ENCODE assay signal across 8 mouse cellular contexts in the genomic region with DNA sequence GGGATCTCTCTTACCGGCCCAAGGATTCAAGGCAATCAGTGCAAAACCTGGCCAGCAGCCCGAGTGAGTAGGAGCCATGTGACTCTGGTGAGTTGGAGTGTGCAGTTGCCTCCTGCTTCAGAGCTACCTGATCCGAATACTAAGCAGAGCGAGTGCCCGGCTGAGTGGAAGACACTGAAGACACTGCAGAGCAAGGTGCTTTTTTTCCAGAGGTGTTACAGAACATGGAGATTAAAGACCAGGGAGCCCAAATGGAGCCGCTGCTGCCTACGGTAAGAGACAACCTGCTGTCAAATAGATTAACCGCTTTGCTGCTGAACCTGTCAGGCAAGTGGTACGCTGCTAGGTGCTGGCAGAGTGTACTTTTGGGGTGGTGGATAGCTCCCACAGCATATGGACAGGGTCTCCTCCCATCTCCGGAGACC. TPM values are rescaled to one million over a fixed set of nuclear protein-coding genes. Genes with fewer than 3 reads are reported as not detected.
DNase-seq lines count a peak whose midpoint lies in the region; ATAC-seq and TF ChIP-seq lines count a peak whose summit lies in the region.

A gene (plus strand): TSS at position 42 of the 425 bp plus-strand sequence.

- no peak for TF ChIP-seq POLR2A in limb, embryonic 14.5 days (IDR thresholded peaks at IDR 0.05; ENCODE audit: borderline replicate concordance, extremely low read depth, insufficient read depth, insufficient read length)

- WGBS in kidney, embryonic 14.5 days, result 17% methylated on average over 10 of the region's 10 CpGs
- WGBS in embryonic facial prominence, embryonic 13.5 days, result 12% methylated on average over 10 of the region's 10 CpGs
- 17% methylated on average over 10 of the region's 10 CpGs for WGBS in intestine, embryonic 16.5 days
- 13% methylated on average over 10 of the region's 10 CpGs for WGBS in limb, embryonic 14.5 days

- peak within 1 kb of the TSS; percentile 41 for H3K4me3 ChIP-seq in kidney, embryonic 14.5 days (ENCODE audit: low read length)
- H3K4me3 ChIP-seq in embryonic facial prominence, embryonic 13.5 days, result peak within 1 kb of the TSS; percentile 51
- H3K4me3 ChIP-seq in intestine, embryonic 16.5 days (ENCODE audit: low read length), result peak within 1 kb of the TSS; percentile 46
- H3K4me3 ChIP-seq in limb, embryonic 14.5 days (replicated peaks; ENCODE audit: low read length), result peak within 1 kb of the TSS; percentile 42

- no peaks in the 10 kb centered on the region for H3K9me3 ChIP-seq in kidney, embryonic 14.5 days (ENCODE audit: control insufficient read depth, low read length)
- H3K9me3 ChIP-seq in embryonic facial prominence, embryonic 13.5 days, result no peaks in the 10 kb centered on the region
- no peaks in the 10 kb centered on the region for H3K9me3 ChIP-seq in intestine, embryonic 16.5 days (ENCODE audit: control insufficient read depth, low read length)
- H3K9me3 ChIP-seq in limb, embryonic 14.5 days (ENCODE audit: control insufficient read depth, low read length), result no peaks in the 10 kb centered on the region

- no peak for DNase-seq in kidney, adult 8-10 months
- no peak for DNase-seq in limb, embryonic 14.5 days (ENCODE audit: low spot score)
- peak; percentile 80 for DNase-seq in right cerebral cortex, adult 18-20 months
- DNase-seq in thymus, postnatal 14 days, result no peak

- H3K4me1 ChIP-seq in kidney, embryonic 14.5 days (ENCODE audit: control insufficient read depth, insufficient read depth, low read length), result no peaks in the 10 kb centered on the region
- H3K4me1 ChIP-seq in embryonic facial prominence, embryonic 13.5 days, result 0 out of 2 replicates have a peak, but pooled peaks cover 6% of the 10 kb centered on the region
- 0 out of 2 replicates have a peak, but pooled peaks cover 3% of the 10 kb centered on the region for H3K4me1 ChIP-seq in intestine, embryonic 16.5 days (ENCODE audit: control insufficient read depth, insufficient read depth, low read length)
- H3K4me1 ChIP-seq in limb, embryonic 14.5 days (ENCODE audit: control insufficient read depth, insufficient read depth, low read length), result no peaks in the 10 kb centered on the region

- ATAC-seq in kidney, embryonic 14.5 days (ENCODE audit: low FRiP score, low TSS enrichment), result no peak
- ATAC-seq in embryonic facial prominence, embryonic 13.5 days (ENCODE audit: insufficient number of reproducible peaks, insufficient read depth, low FRiP score, low TSS enrichment, low read depth), result no peak
- no peak for ATAC-seq in intestine, embryonic 16.5 days
- ATAC-seq in limb, embryonic 14.5 days (ENCODE audit: low FRiP score, low read depth), result no peak
- ATAC-seq in erythroid progenitor cell, adult 5-6 weeks (replicated peaks; ENCODE audit: low FRiP score, poor library complexity, severe bottlenecking), result no peak

- no peak within 1 kb of the TSS for H3K9ac ChIP-seq in kidney, embryonic 14.5 days (ENCODE audit: low read depth, low read length)
- H3K9ac ChIP-seq in embryonic facial prominence, embryonic 13.5 days, result peak within 1 kb of the TSS; percentile 66
- H3K9ac ChIP-seq in intestine, embryonic 16.5 days (ENCODE audit: low read depth, low read length), result peak within 1 kb of the TSS; percentile 60
- H3K9ac ChIP-seq in limb, embryonic 14.5 days (ENCODE audit: low read depth, low read length, severe bottlenecking), result peak within 1 kb of the TSS; percentile 48

- H3K27ac ChIP-seq in kidney, embryonic 14.5 days (ENCODE audit: low read depth, low read length), result no peak within 1 kb of the TSS
- no peak within 1 kb of the TSS for H3K27ac ChIP-seq in embryonic facial prominence, embryonic 13.5 days
- no peak within 1 kb of the TSS for H3K27ac ChIP-seq in intestine, embryonic 16.5 days (ENCODE audit: low read length)
- no peak within 1 kb of the TSS for H3K27ac ChIP-seq in limb, embryonic 14.5 days (replicated peaks; ENCODE audit: low read depth, low read length)

- no peaks in the 10 kb centered on the region for H3K36me3 ChIP-seq in kidney, embryonic 14.5 days (ENCODE audit: control insufficient read depth, insufficient read depth, low read length)
- H3K36me3 ChIP-seq in embryonic facial prominence, embryonic 13.5 days, result no peaks in the 10 kb centered on the region
- no peaks in the 10 kb centered on the region for H3K36me3 ChIP-seq in intestine, embryonic 16.5 days (ENCODE audit: control insufficient read depth, insufficient read depth, low read length)
- no peaks in the 10 kb centered on the region for H3K36me3 ChIP-seq in limb, embryonic 14.5 days (ENCODE audit: control insufficient read depth, insufficient read depth, low read length)

- H3K27me3 ChIP-seq in kidney, embryonic 14.5 days (ENCODE audit: control insufficient read depth, insufficient read depth, low read length), result peaks cover 5% of the 10 kb centered on the region
- H3K27me3 ChIP-seq in embryonic facial prominence, embryonic 13.5 days, result peaks cover 8% of the 10 kb centered on the region
- no peaks in the 10 kb centered on the region for H3K27me3 ChIP-seq in intestine, embryonic 16.5 days (replicated peaks; ENCODE audit: control insufficient read depth, insufficient read depth, low read length)
- peaks cover 6% of the 10 kb centered on the region; the same call in 1 of the 2 replicates for H3K27me3 ChIP-seq in limb, embryonic 14.5 days (ENCODE audit: control insufficient read depth, insufficient read depth, low read length)

- peak within 1 kb of the TSS; percentile 51 for H3K4me2 ChIP-seq in kidney, embryonic 14.5 days (replicated peaks; ENCODE audit: low read depth, low read length)
- peak within 1 kb of the TSS; percentile 70 for H3K4me2 ChIP-seq in embryonic facial prominence, embryonic 13.5 days
- H3K4me2 ChIP-seq in intestine, embryonic 16.5 days (ENCODE audit: low read depth, low read length), result peak within 1 kb of the TSS; percentile 59
- H3K4me2 ChIP-seq in limb, embryonic 14.5 days (replicated peaks; ENCODE audit: low read depth, low read length, severe bottlenecking), result peak within 1 kb of the TSS; percentile 51

RNA-seq across cellular contexts. Expression of the gene that starts here (rescaled TPM):
- 0.11 and 0.23 TPM in 2 replicates for polyA plus RNA-seq in kidney, embryonic 14.5 days (2014; fragmentation: Nextera tagmentation; extraction: Ambion mirVana)
- polyA plus RNA-seq in embryonic facial prominence, embryonic 13.5 days (2015; fragmentation: Nextera tagmentation; extraction: Ambion mirVana), result 0.06 and 0.07 TPM in 2 replicates
- polyA plus RNA-seq in intestine, embryonic 16.5 days (2015; fragmentation: Nextera tagmentation; extraction: Ambion mirVana), result 0.65 and 0.94 TPM in 2 replicates
- 0.20 and 0.21 TPM in 2 replicates for polyA plus RNA-seq in limb, embryonic 14.5 days (2012; rRNA removed)
- polyA plus RNA-seq in limb, embryonic 14.5 days (2014; fragmentation: Nextera tagmentation; extraction: Ambion mirVana), result 0.11 and 0.34 TPM in 2 replicates
- total RNA-seq in erythroid progenitor cell, adult 5-6 weeks (2015; ENCODE audit: low replicate concordance), result not detected in 2 replicates
- 3.3 TPM in 1 of 2 replicates, not detected in the other for total RNA-seq in erythroid progenitor cell, adult 5-6 weeks (2017; ENCODE audit: low replicate concordance)
